Mouse (Mus musculus) gastrocnemius, adult 18-20 months (tissue): Measurements from ENCODE around the gene Kat5. TPM values are rescaled to one million over a fixed set of nuclear protein-coding genes. Genes with fewer than 3 reads are reported as not detected.

Experiments used
- DNase-seq: peaks from one replicate; pipeline ENCODE4 v3.0.0; 2021; ENCODE audit warnings: low spot score
- total RNA-seq, 2 experiments: library from RNA; stranded (reverse); gene quantifications; 2 replicates each; pipeline ENCODE4 v1.2.3; 2021

Gene Kat5
- total RNA-seq, 2 experiments from 2014 or later, result 24.0 to 26.0 TPM

GRCm38 (mm10) chr19:5632120-5632519, 22.1 kb upstream of the Kat5 start:
- no peak for DNase-seq

- DNase-seq, result no peak
Measured at GRCm38 (mm10) chr19:5629907-5630306, 19.9 kb upstream of the Kat5 start.

GRCm38 (mm10) chr19:5625311-5625710, 15.3 kb upstream of the Kat5 start:
- no peak for DNase-seq

- no peak for DNase-seq
Measured at GRCm38 (mm10) chr19:5621884-5622283, 11.8 kb upstream of the Kat5 start.

GRCm38 (mm10) chr19:5620007-5620406, 10.0 kb upstream of the Kat5 start:
- DNase-seq, result no peak

- no peak for DNase-seq
Measured at GRCm38 (mm10) chr19:5614953-5615352, 4.9 kb upstream of the Kat5 start.

- DNase-seq, result no peak
Measured at GRCm38 (mm10) chr19:5612762-5613411, 2.9 kb upstream of the Kat5 start.

- DNase-seq, result no peak
Measured at GRCm38 (mm10) chr19:5611973-5612372, 1.9 kb upstream of the Kat5 start.

- DNase-seq, result no peak
Measured at GRCm38 (mm10) chr19:5609171-5609546, 878 bp downstream of the Kat5 start.

GRCm38 (mm10) chr19:5608707-5609106, 1.3 kb downstream of the Kat5 start:
- DNase-seq, result no peak

- no peak for DNase-seq
Measured at GRCm38 (mm10) chr19:5607705-5608410, 2.2 kb downstream of the Kat5 start.

GRCm38 (mm10) chr19:5606196-5606595, 3.8 kb downstream of the Kat5 start:
- no peak for DNase-seq

GRCm38 (mm10) chr19:5605126-5605525, 4.9 kb downstream of the Kat5 start:
- no peak for DNase-seq

- DNase-seq, result no peak
Measured at GRCm38 (mm10) chr19:5603664-5604063, 6.4 kb downstream of the Kat5 start.

- peak; percentile 64 for DNase-seq
Measured at GRCm38 (mm10) chr19:5601752-5602541, 8.1 kb downstream of the Kat5 start, which contains the start of gene Rnaseh2c. Gene Rnaseh2c (plus strand): TSS chr19:5601873.

GRCm38 (mm10) chr19:5599224-5599623, 10.8 kb downstream of the Kat5 start:
- no peak for DNase-seq

- DNase-seq, result no peak
Measured at GRCm38 (mm10) chr19:5591888-5592287, 18.1 kb downstream of the Kat5 start.

GRCm38 (mm10) chr19:5589159-5589558, 20.9 kb downstream of the Kat5 start:
- no peak for DNase-seq

GRCm38 (mm10) chr19:5581995-5582394, 28.0 kb downstream of the Kat5 start:
- DNase-seq, result no peak

- no peak for DNase-seq
Measured at GRCm38 (mm10) chr19:5580776-5581175, 29.3 kb downstream of the Kat5 start.

GRCm38 (mm10) chr19:5579971-5580370, 30.1 kb downstream of the Kat5 start:
- DNase-seq, result no peak

GRCm38 (mm10) chr19:5575336-5575735, 34.7 kb downstream of the Kat5 start:
- no peak for DNase-seq
